Mouse (Mus musculus): Measurements from ENCODE around the gene 3110009E18Rik. TPM values are rescaled to one million over a fixed set of nuclear protein-coding genes. Genes with fewer than 3 reads are reported as not detected.
A peak's percentile ranks its signal among the peaks of the same experiment; 100 is the strongest.

The 3110009E18Rik gene
- total and polyA plus RNA-seq, 2 experiments from 2014 or later, result 2.2 to 10.7 TPM

- no peak overlapping the region for H3K27ac ChIP-seq
- WGBS, result 95% methylated on average over 2 of the region's 2 CpGs
- H3K36me3 ChIP-seq (ENCODE audit: insufficient read depth, low read length), result no peaks in the 10 kb centered on the region
- peaks cover 4% of the 10 kb centered on the region; the same call in 1 of the 2 replicates for H3K4me1 ChIP-seq (ENCODE audit: insufficient read depth, low read length)
- TF ChIP-seq CTCF (IDR thresholded peaks at IDR 0.05; ENCODE audit: low read depth), result no peak
- H3K9ac ChIP-seq (replicated peaks; ENCODE audit: low read length), result no peak overlapping the region
- no peak overlapping the region for H3K4me2 ChIP-seq (ENCODE audit: low read depth, low read length)
- H3K9me3 ChIP-seq (ENCODE audit: low read length), result no peaks in the 10 kb centered on the region
- no peak overlapping the region for H3K4me3 ChIP-seq (ENCODE audit: low read length)
- ATAC-seq (no peak), DNase-seq (ENCODE audit: low spot score) (no peak)
- no peaks in the 10 kb centered on the region for H3K27me3 ChIP-seq (ENCODE audit: insufficient read depth, low read length)
Measured at GRCm38 (mm10) chr1:120190300-120190699, 69.3 kb downstream of the 3110009E18Rik start.

DNA sequence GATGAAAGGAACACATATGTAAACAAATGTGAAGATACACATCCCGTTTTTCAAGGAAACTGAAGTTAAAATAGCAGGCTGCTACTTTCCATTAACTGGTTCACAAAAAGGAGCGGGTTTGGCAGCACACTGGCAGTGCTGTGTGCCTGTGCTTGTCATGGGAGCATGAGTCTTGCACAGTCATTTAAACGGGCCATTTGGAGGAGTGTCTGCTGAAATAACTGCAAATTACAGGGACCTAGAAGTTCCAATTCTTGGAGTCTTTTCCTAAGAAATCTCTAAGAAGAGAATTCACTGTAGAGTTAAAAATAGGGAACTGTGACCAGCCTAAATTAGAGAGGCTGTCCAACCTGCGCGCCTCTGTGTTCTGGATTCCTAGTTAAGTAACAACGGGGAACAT, 70.0 kb downstream of the 3110009E18Rik start:
- H3K4me3 ChIP-seq (ENCODE audit: low read length), result no peak overlapping the region
- H3K4me1 ChIP-seq (ENCODE audit: insufficient read depth, low read length), result peaks cover 4% of the 10 kb centered on the region; the same call in 1 of the 2 replicates
- no peak overlapping the region for H3K9ac ChIP-seq (replicated peaks; ENCODE audit: low read length)
- no peaks in the 10 kb centered on the region for H3K36me3 ChIP-seq (ENCODE audit: insufficient read depth, low read length)
- H3K9me3 ChIP-seq (ENCODE audit: low read length), result no peaks in the 10 kb centered on the region
- DNase-seq (ENCODE audit: low spot score) (no peak), ATAC-seq (no peak)
- H3K4me2 ChIP-seq (ENCODE audit: low read depth, low read length), result no peak overlapping the region
- no peak overlapping the region for H3K27ac ChIP-seq
- H3K27me3 ChIP-seq (ENCODE audit: insufficient read depth, low read length), result no peaks in the 10 kb centered on the region
- 80% methylated on average over 6 of the region's 6 CpGs for WGBS
- no peak for TF ChIP-seq CTCF (IDR thresholded peaks at IDR 0.05; ENCODE audit: low read depth)

DNA sequence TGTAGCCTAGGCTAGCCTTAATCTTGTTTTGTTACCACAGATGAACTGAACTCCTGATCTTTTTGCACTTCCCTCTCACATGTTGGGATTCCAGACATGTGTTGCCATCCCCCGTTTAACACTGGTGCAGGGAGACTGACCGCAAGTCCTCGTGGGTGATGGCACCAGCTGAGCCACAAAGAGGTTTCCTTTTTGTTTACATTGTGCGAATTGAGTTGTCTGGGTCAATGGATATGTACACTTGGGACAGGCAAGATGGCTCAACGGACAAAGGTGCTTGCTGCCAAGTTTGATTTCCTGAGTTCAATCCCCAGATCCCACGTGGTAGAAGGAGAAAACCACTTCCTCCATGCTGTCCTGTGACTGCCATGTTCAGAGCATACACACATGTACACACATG, 71.3 kb downstream of the 3110009E18Rik start:
- H3K27ac ChIP-seq, result no peak overlapping the region
- H3K4me1 ChIP-seq (ENCODE audit: insufficient read depth, low read length), result no peaks in the 10 kb centered on the region
- H3K9me3 ChIP-seq (ENCODE audit: low read length), result no peaks in the 10 kb centered on the region
- H3K4me3 ChIP-seq (ENCODE audit: low read length), result no peak overlapping the region
- no peaks in the 10 kb centered on the region for H3K36me3 ChIP-seq (ENCODE audit: insufficient read depth, low read length)
- ATAC-seq, result no peak
- H3K27me3 ChIP-seq (ENCODE audit: insufficient read depth, low read length), result no peaks in the 10 kb centered on the region
- DNase-seq (ENCODE audit: low spot score), result no peak
- TF ChIP-seq CTCF (IDR thresholded peaks at IDR 0.05; ENCODE audit: low read depth), result no peak
- H3K4me2 ChIP-seq (ENCODE audit: low read depth, low read length), result no peak overlapping the region
- 67% methylated on average over 6 of the region's 6 CpGs for whole genome bisulfite sequencing
- no peak overlapping the region for H3K9ac ChIP-seq (replicated peaks; ENCODE audit: low read length)

- no peak overlapping the region for H3K27ac ChIP-seq
- no peak overlapping the region for H3K4me3 ChIP-seq (ENCODE audit: low read length)
- no peak overlapping the region for H3K4me2 ChIP-seq (ENCODE audit: low read depth, low read length)
- no peaks in the 10 kb centered on the region for H3K36me3 ChIP-seq (ENCODE audit: insufficient read depth, low read length)
- no peak for ATAC-seq
- no peaks in the 10 kb centered on the region for H3K27me3 ChIP-seq (ENCODE audit: insufficient read depth, low read length)
- no peak for DNase-seq (ENCODE audit: low spot score)
- no peak overlapping the region for H3K9ac ChIP-seq (replicated peaks; ENCODE audit: low read length)
- H3K4me1 ChIP-seq (ENCODE audit: insufficient read depth, low read length), result no peaks in the 10 kb centered on the region
- WGBS, result 92% methylated on average over 10 of the region's 10 CpGs
- H3K9me3 ChIP-seq (ENCODE audit: low read length), result no peaks in the 10 kb centered on the region
- TF ChIP-seq CTCF (IDR thresholded peaks at IDR 0.05; ENCODE audit: low read depth), result no peak
Measured at GRCm38 (mm10) chr1:120193586-120193985, 72.6 kb downstream of the 3110009E18Rik start.

GRCm38 (mm10) chr1:120195947-120196346, 75.0 kb downstream of the 3110009E18Rik start:
- ATAC-seq (no peak), DNase-seq (ENCODE audit: low spot score) (peak; percentile 23)
- Histone ChIP-seq H3K4me2 (ENCODE audit: low read depth, low read length) (no peak overlapping the region), H3K4me1 (ENCODE audit: insufficient read depth, low read length) (no peaks in the 10 kb centered on the region), H3K27me3 (ENCODE audit: insufficient read depth, low read length) (no peaks in the 10 kb centered on the region), H3K9me3 (ENCODE audit: low read length) (no peaks in the 10 kb centered on the region), H3K36me3 (ENCODE audit: insufficient read depth, low read length) (no peaks in the 10 kb centered on the region), H3K27ac (no peak overlapping the region), H3K4me3 (ENCODE audit: low read length) (no peak overlapping the region), H3K9ac (replicated peaks; ENCODE audit: low read length) (no peak overlapping the region)
- no peak for TF ChIP-seq CTCF (IDR thresholded peaks at IDR 0.05; ENCODE audit: low read depth)
- 25% methylated on average over 5 of the region's 5 CpGs for WGBS

- no peak overlapping the region for H3K9ac ChIP-seq (replicated peaks; ENCODE audit: low read length)
- TF ChIP-seq CTCF (IDR thresholded peaks at IDR 0.05; ENCODE audit: low read depth), result no peak
- H3K4me1 ChIP-seq (ENCODE audit: insufficient read depth, low read length), result no peaks in the 10 kb centered on the region
- WGBS, result 96% methylated on average over 2 of the region's 2 CpGs
- H3K9me3 ChIP-seq (ENCODE audit: low read length), result no peaks in the 10 kb centered on the region
- no peak overlapping the region for H3K4me2 ChIP-seq (ENCODE audit: low read depth, low read length)
- H3K36me3 ChIP-seq (ENCODE audit: insufficient read depth, low read length), result no peaks in the 10 kb centered on the region
- no peak overlapping the region for H3K4me3 ChIP-seq (ENCODE audit: low read length)
- ATAC-seq (no peak), DNase-seq (ENCODE audit: low spot score) (no peak)
- no peak overlapping the region for H3K27ac ChIP-seq
- H3K27me3 ChIP-seq (ENCODE audit: insufficient read depth, low read length), result no peaks in the 10 kb centered on the region
Measured at GRCm38 (mm10) chr1:120196724-120197123, 75.7 kb downstream of the 3110009E18Rik start.

DNA sequence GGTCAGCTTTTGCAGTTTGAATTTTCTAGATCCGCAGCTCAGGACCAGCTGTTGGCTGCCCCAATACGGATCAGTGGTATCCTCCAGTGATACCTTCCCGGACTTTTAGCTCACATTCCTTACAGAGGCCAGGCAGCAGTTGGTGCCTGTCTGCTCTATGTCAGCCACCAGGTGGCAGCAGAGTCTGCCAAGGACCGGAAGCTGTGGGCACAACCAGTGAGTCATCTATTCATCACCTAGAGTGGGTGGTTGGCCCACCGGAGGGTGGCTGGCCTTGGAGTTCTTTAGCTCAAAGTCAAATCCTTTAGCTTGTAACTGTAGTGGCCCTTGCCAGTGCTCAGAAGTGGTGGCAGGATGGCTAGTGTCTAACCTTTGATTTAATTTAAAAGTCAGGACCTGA, 76.2 kb downstream of the 3110009E18Rik start:
- no peak overlapping the region for H3K27ac ChIP-seq
- 17% methylated on average over 5 of the region's 5 CpGs for WGBS
- peak; percentile 98 for TF ChIP-seq CTCF (IDR thresholded peaks at IDR 0.05; ENCODE audit: low read depth)
- H3K9ac ChIP-seq (replicated peaks; ENCODE audit: low read length), result no peak overlapping the region
- H3K4me3 ChIP-seq (ENCODE audit: low read length), result no peak overlapping the region
- H3K9me3 ChIP-seq (ENCODE audit: low read length), result no peaks in the 10 kb centered on the region
- ATAC-seq, result peak; percentile 82
- peak; percentile 87 for DNase-seq (ENCODE audit: low spot score)
- no peaks in the 10 kb centered on the region for H3K4me1 ChIP-seq (ENCODE audit: insufficient read depth, low read length)
- no peaks in the 10 kb centered on the region; the same call in 1 of the 2 replicates for H3K27me3 ChIP-seq (ENCODE audit: insufficient read depth, low read length)
- H3K36me3 ChIP-seq (ENCODE audit: insufficient read depth, low read length), result no peaks in the 10 kb centered on the region
- no peak overlapping the region for H3K4me2 ChIP-seq (ENCODE audit: low read depth, low read length)
